Mouse (Mus musculus): ENCODE measurements around the gene Sfpq. TPM values are rescaled to one million over a fixed set of nuclear protein-coding genes. Genes with fewer than 3 reads are reported as not detected.

The Sfpq gene
- total RNA-seq, 2 experiments from 2014 or later = 303 to 304 TPM

Other genes with a start within 250 kb of the Sfpq start
- 10 to 100 TPM; 46.0 to 49.0 TPM for gene Zmym4, start 53.2 kb upstream of the Sfpq start, total RNA-seq (2021)
- 10 to 100 TPM; 10.3 to 10.6 TPM for gene Zmym1, start 39.8 kb downstream of the Sfpq start, total RNA-seq (2021)
- gene Zmym6, start 56.1 kb downstream of the Sfpq start, total RNA-seq (2021) = 10 to 100 TPM; 31.0 to 31.6 TPM
- 1 to 10 TPM; 3.1 to 3.6 TPM for gene Tmem35b, start 102.4 kb downstream of the Sfpq start, total RNA-seq (2021)
- 100 to 1,000 TPM; 283 TPM for gene Dlgap3, start 147.9 kb downstream of the Sfpq start, total RNA-seq (2021)
- gene Smim12, start 222.5 kb downstream of the Sfpq start, total RNA-seq (2021) = 10 to 100 TPM; 43.2 to 45.5 TPM